Mouse (Mus musculus) heart, adult 2 months (tissue): Measurements from ENCODE around the gene Lrrn4cl. TPM values are rescaled to one million over a fixed set of nuclear protein-coding genes. Genes with fewer than 3 reads are reported as not detected.

Experiments
- DNase-seq, 2 experiments: peaks; one replicate each; pipeline ENCODE4 v3.0.0; 2021
- H3K27ac ChIP-seq: fragments of 200-600 bp; 2 replicates; pipeline ENCODE4 v1.8.1; 2022
- H3K27me3 ChIP-seq: fragments of 200-500 bp; 2 replicates; pipeline ENCODE4 v1.6.1; 2012; ENCODE audit warnings: mild to moderate bottlenecking, low read length, inconsistent platforms, mixed read lengths; ENCODE audit not compliant: control insufficient read depth, insufficient read depth
- H3K36me3 ChIP-seq: fragments of 200-500 bp; 2 replicates; pipeline ENCODE4 v1.6.1; 2012; ENCODE audit warnings: low read length, inconsistent platforms; ENCODE audit not compliant: control insufficient read depth, insufficient read depth
- H3K4me1 ChIP-seq: fragments of 200-500 bp; 2 replicates; pipeline ENCODE4 v1.6.1; 2011; ENCODE audit warnings: low read length; ENCODE audit not compliant: control insufficient read depth, insufficient read depth
- H3K4me3 ChIP-seq: fragments of 200-600 bp; 2 replicates; pipeline ENCODE4 v1.8.1; 2022
- H3K79me2 ChIP-seq: fragments of 200-500 bp; replicated peaks from 2 replicates; pipeline ENCODE4 v1.6.1; 2012; ENCODE audit warnings: mild to moderate bottlenecking, inconsistent platforms, low read length, moderate library complexity, mixed read lengths; ENCODE audit not compliant: control insufficient read depth, insufficient read depth
- H3K9ac ChIP-seq: fragments of 200-500 bp; 2 replicates; pipeline ENCODE4 v1.6.1; 2012; ENCODE audit warnings: low read depth, mild to moderate bottlenecking, control low read depth, inconsistent platforms, low read length, mixed read lengths
- CTCF ChIP-seq: fragments of 200-600 bp; IDR thresholded peaks from 2 replicates; pipeline ENCODE4 v1.8.1; 2022; ENCODE audit warnings: antibody characterized with exemption, mild to moderate bottlenecking, moderate library complexity
- EP300 ChIP-seq: fragments of 200-500 bp; IDR thresholded peaks from 2 replicates; pipeline ENCODE4 v1.6.1; 2011; ENCODE audit warnings: low read depth, low read length, control low read depth; ENCODE audit not compliant: insufficient read depth
- POLR2A ChIP-seq: fragments of 200-500 bp; IDR thresholded peaks from 2 replicates; pipeline ENCODE4 v1.6.1; 2011; ENCODE audit warnings: mild to moderate bottlenecking, low read depth, low read length, control low read depth; ENCODE audit not compliant: insufficient read depth
- WGBS: fragments of 180-500 bp; shearing (Covaris S2); methylation state at CpG from one replicate; pipeline ENCODE4 v1.1.7; 2018; 5-methylcytosine and 5-hydroxymethylcytosine counted together
- intact Hi-C: fragments of 180-260 bp; cut with DNase I; formaldehyde crosslinking; loops from one replicate; pipeline ENCODE4 v1.15.1; 2025
- polyA plus RNA-seq: library from polyadenylated mRNA; depleted of rRNA; stranded (reverse); fragments of >200 nt; gene quantifications from 2 replicates; pipeline ENCODE4 v1.2.3, GENCODE M21; 2012
- total RNA-seq, 2 experiments: library from RNA; stranded (reverse); gene quantifications; 2 replicates each; pipeline ENCODE4 v1.2.3; 2021

The Lrrn4cl gene
- total and polyA plus RNA-seq, 3 experiments: 2.6 to 3.8 (median 3.7) TPM

GRCm38 (mm10) chr19:8820424-8820956, 30.1 kb upstream of the Lrrn4cl start:
- Histone ChIP-seq H3K4me3 (peak overlapping the region; percentile 86), H3K27ac (peak overlapping the region; percentile 97), H3K27me3 (no peaks in the 10 kb centered on the region), H3K36me3 (peaks cover 27% of the 10 kb centered on the region), H3K4me1 (peaks cover 7% of the 10 kb centered on the region), H3K9ac (peak overlapping the region; percentile 93), H3K79me2 (peaks cover 1% of the 10 kb centered on the region; the same call in 1 of the 2 replicates)
- WGBS: under 1% methylated on average over 46 of the region's 48 CpGs
- DNase-seq: no peak
- no peak for TF ChIP-seq CTCF
- no peak for TF ChIP-seq POLR2A
- no peak for TF ChIP-seq EP300
- intact Hi-C loops: loop anchor here (5.0 kb wide), 1 partner anchor 77 kb away; the partner anchor contains the start of gene Ganab

- no peaks in the 10 kb centered on the region for H3K27me3 ChIP-seq
- H3K4me3 ChIP-seq: peak overlapping the region; percentile 86
- TF ChIP-seq POLR2A (no peak), EP300 (no peak), CTCF (no peak)
- under 1% methylated on average over 7 of the region's 7 CpGs for WGBS
- intact Hi-C loops: loop anchor here (5.0 kb wide), 1 partner anchor 76 kb away; the partner anchor contains the start of gene Ganab
- H3K9ac ChIP-seq: peak overlapping the region; percentile 93
- peak overlapping the region; percentile 97 for H3K27ac ChIP-seq
- H3K4me1 ChIP-seq: peaks cover 7% of the 10 kb centered on the region
- DNase-seq: no peak
- peaks cover 1% of the 10 kb centered on the region; the same call in 1 of the 2 replicates for H3K79me2 ChIP-seq
- peaks cover 31% of the 10 kb centered on the region for H3K36me3 ChIP-seq
Measured at GRCm38 (mm10) chr19:8821146-8821545, 29.4 kb upstream of the Lrrn4cl start.

GRCm38 (mm10) chr19:8822696-8823095, 27.9 kb upstream of the Lrrn4cl start:
- H3K36me3 ChIP-seq: peaks cover 42% of the 10 kb centered on the region
- intact Hi-C loops: loop anchor here (2.0 to 5.0 kb wide), 2 partner anchors 14 to 75 kb away; partner anchors contain the start of genes Bscl2 and Ganab

GRCm38 (mm10) chr19:8829660-8830059, 20.9 kb upstream of the Lrrn4cl start, which contains the start of gene AC129217.1:
Gene AC129217.1, plus strand, starts transcription at chr19:8829773.
- Histone ChIP-seq H3K9ac (no peak within 1 kb of the TSS), H3K4me3 (no peak within 1 kb of the TSS), H3K27ac (no peak within 1 kb of the TSS), H3K4me1 (no peaks in the 10 kb centered on the region), H3K27me3 (no peaks in the 10 kb centered on the region), H3K36me3 (peaks cover 35% of the 10 kb centered on the region), H3K79me2 (peaks cover 2% of the 10 kb centered on the region; the same call in 1 of the 2 replicates)
- DNase-seq: no peak
- intact Hi-C loops: no loop called here
- TF ChIP-seq POLR2A (no peak), EP300 (no peak), CTCF (no peak)
- WGBS: 80% methylated on average over 8 of the region's 8 CpGs

More at GRCm38 (mm10) chr19:8822696-8823095, 27.9 kb upstream of the Lrrn4cl start:
- DNase-seq: no peak
- WGBS: 40% methylated on average over 8 of the region's 8 CpGs
- H3K4me3 ChIP-seq: peak overlapping the region; percentile 86; the same call in 1 of the 2 replicates
- H3K27ac ChIP-seq: no peak overlapping the region
- TF ChIP-seq CTCF (no peak), POLR2A (no peak), EP300 (no peak)
- H3K4me1 ChIP-seq: peaks cover 7% of the 10 kb centered on the region
- H3K79me2 ChIP-seq: 0 out of 2 replicates have a peak, but pooled peaks cover 2% of the 10 kb centered on the region
- no peak overlapping the region for H3K9ac ChIP-seq
- H3K27me3 ChIP-seq: no peaks in the 10 kb centered on the region

GRCm38 (mm10) chr19:8830664-8831063, 19.9 kb upstream of the Lrrn4cl start:
- H3K4me3 ChIP-seq: no peak overlapping the region
- intact Hi-C loops: no loop called here
- no peak for DNase-seq
- TF ChIP-seq CTCF (no peak), POLR2A (no peak), EP300 (no peak)
- H3K27ac ChIP-seq: no peak overlapping the region
- H3K9ac ChIP-seq: no peak overlapping the region
- H3K27me3 ChIP-seq: no peaks in the 10 kb centered on the region
- peaks cover 2% of the 10 kb centered on the region; the same call in 1 of the 2 replicates for H3K79me2 ChIP-seq
- H3K36me3 ChIP-seq: peaks cover 34% of the 10 kb centered on the region
- 82% methylated on average over 8 of the region's 8 CpGs for WGBS
- no peaks in the 10 kb centered on the region for H3K4me1 ChIP-seq

GRCm38 (mm10) chr19:8831262-8831661, 19.3 kb upstream of the Lrrn4cl start:
- peaks cover 2% of the 10 kb centered on the region; the same call in 1 of the 2 replicates for H3K79me2 ChIP-seq
- WGBS: 84% methylated on average over 11 of the region's 11 CpGs
- no peak for DNase-seq
- no peak overlapping the region for H3K9ac ChIP-seq
- H3K4me1 ChIP-seq: no peaks in the 10 kb centered on the region
- TF ChIP-seq EP300: no peak
- no peak for TF ChIP-seq CTCF
- no peak for TF ChIP-seq POLR2A
- no peak overlapping the region for H3K27ac ChIP-seq
- H3K27me3 ChIP-seq: no peaks in the 10 kb centered on the region
- H3K4me3 ChIP-seq: no peak overlapping the region
- H3K36me3 ChIP-seq: peaks cover 28% of the 10 kb centered on the region
- intact Hi-C loops: no loop called here
